Mouse (Mus musculus) thymus, postnatal 4 days (tissue): ENCODE measurements at regions not wholly inside any gene's neighbourhood (a gene's known extent, or its start where the extent isn't known, plus 50 kb on each side); places are given as distances from the start of the nearest gene placed in this dataset.
A peak's percentile ranks its signal among the peaks of the same experiment; 100 is the strongest.

Experiments
- DNase-seq: peaks from one replicate; pipeline ENCODE4 v3.0.0; 2021

DNA sequence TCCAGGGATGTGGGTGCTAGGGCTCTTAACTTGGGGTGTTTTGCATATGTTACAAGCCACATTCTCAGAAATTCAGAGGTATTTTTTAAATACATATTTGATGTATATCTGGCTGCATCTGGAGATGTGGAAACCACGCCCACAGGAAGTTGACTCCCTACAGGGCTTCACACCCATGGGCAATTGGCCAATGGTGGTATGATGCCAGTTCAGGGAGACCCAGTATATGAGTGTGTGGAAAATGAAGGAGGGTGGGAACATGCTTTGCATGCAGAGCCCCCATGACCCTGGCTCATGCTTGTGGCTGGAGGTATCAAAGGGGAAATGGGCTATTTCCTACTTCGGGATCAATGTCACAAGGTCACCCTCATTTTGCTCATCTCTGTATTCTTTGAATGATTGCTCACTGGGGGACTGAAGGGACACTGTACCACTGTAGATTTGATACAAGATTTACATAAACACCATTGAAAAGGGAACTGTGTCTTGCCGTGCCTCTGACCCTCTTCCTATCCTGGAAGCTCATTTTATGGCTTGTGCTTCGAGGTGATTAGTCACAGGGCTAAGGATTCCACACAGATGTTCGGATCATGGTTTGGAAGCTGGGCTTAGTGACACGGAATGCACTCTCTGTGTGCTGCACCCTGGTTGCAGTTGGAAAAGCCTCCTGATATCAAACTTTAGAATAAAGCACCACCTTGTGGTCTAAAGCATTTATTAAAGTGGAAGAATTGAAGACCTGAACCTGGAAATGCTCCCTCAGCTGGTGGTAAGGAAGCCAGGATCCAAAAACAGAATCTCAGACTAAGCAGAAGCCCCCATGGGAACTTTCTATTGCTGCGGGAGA, 56.8 kb upstream of the Edn1 start:
- DNase-seq: peak; percentile 12

DNA sequence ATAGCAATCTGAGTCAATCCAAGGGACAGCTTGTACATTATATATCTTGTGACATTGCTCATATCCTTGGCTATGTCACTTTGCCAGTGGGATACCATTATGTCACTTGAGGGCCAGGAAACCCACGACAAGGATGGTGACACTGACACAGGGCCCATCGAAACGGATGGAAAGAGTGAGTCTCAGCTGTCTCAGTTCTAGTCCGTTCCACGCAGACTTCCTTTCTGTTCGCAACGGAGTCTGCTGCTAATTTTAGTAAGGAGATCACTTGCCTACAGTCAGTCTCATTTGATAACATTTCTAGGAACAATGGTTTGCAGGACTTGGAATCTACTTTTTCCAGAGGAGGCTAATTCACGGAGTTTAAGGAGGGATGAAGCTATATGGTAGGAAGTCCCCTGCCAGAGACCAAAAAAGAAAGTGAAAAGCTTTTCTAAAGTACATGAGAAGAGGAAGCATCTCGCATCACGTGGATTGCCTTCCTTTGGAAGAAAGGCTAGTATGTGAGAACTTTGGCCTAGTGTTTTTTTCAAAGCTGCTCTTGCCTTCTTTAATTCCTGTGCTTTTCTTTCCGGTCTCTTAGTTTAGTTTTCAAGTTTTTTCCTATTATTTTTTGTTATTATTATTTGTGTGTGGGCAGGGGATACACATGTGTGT, 55.4 kb upstream of the Edn1 start:
- peak; percentile 20 for DNase-seq
